Mouse (Mus musculus): ENCODE data around the gene Slc9a1.

- TF ChIP-seq CTCF (IDR thresholded peaks at IDR 0.05; ENCODE audit: low read depth, low read length) (no peak), GATA2 (IDR thresholded peaks at IDR 0.05; ENCODE audit: borderline replicate concordance, low read depth, low read length) (no peak), GATA1 (IDR thresholded peaks at IDR 0.05; ENCODE audit: borderline replicate concordance, low read length) (no peak)
Measured at GRCm38 (mm10) chr4:133412575-133413540, 43.4 kb downstream of the Slc9a1 start.

All from G1E (cell line).